8 mouse cellular contexts compared by ENCODE assay signal in genomic region chr13:92733741-92734140, GRCm38 (mm10).
DNase-seq lines count a peak whose midpoint lies in the region; ATAC-seq lines count a peak whose summit lies in the region.

No protein-coding gene starts in this region.

- H3K36me3 ChIP-seq in liver, embryonic 15.5 days (replicated peaks): no peaks in the 10 kb centered on the region

- ATAC-seq in common myeloid progenitor, adult 5-6 weeks (replicated peaks; ENCODE audit: low read depth, poor library complexity, severe bottlenecking): 0 out of 2 replicates have a peak, but pooled peaks have one; percentile 17
- ATAC-seq in liver, embryonic 15.5 days (ENCODE audit: insufficient read depth): no peak

- 76% methylated on average over 11 of the region's 11 CpGs for WGBS in liver, embryonic 15.5 days (ENCODE audit: insufficient replicate concordance)

- peak; percentile 77 to 81 for DNase-seq in layer of hippocampus, postnatal 10 days (ENCODE audit: low spot score in 2 of 2)
- DNase-seq in layer of hippocampus, adult 11-12 months (ENCODE audit: low spot score): no peak
- DNase-seq in cerebellum, adult 11 months: peak; percentile 48
- DNase-seq in spleen, postnatal 4 days (ENCODE audit: low spot score in 2 of 2): no peak
- DNase-seq in adrenal gland, postnatal 4 days (ENCODE audit: low spot score in 2 of 2): no peak
- no peak for DNase-seq in urinary bladder, postnatal 36 days (ENCODE audit: low spot score in 2 of 2)

- H3K4me1 ChIP-seq in liver, embryonic 15.5 days (replicated peaks): 0 out of 2 replicates have a peak, but pooled peaks cover 3% of the 10 kb centered on the region

- no peak overlapping the region for H3K9ac ChIP-seq in liver, embryonic 15.5 days

- no peaks in the 10 kb centered on the region for H3K27me3 ChIP-seq in liver, embryonic 15.5 days

- H3K4me3 ChIP-seq in liver, embryonic 15.5 days (replicated peaks): no peak overlapping the region

- peak overlapping the region; percentile 41; the same call in 1 of the 2 replicates for H3K4me2 ChIP-seq in liver, embryonic 15.5 days

- H3K9me3 ChIP-seq in liver, embryonic 15.5 days (replicated peaks): no peaks in the 10 kb centered on the region

- H3K27ac ChIP-seq in liver, embryonic 15.5 days (replicated peaks): no peak overlapping the region

Comparison
In these comparisons a context has a peak if more than half of its experiments do, and no peak if none do; other contexts are left out.
1. DNase-seq: peak in layer of hippocampus, postnatal 10 days (2 of 2) and cerebellum, adult 11 months (single experiment); none in layer of hippocampus, adult 11-12 months (single experiment), spleen, postnatal 4 days (0 of 2), adrenal gland, postnatal 4 days (0 of 2) and urinary bladder, postnatal 36 days (0 of 2).